Mouse (Mus musculus) heart, postnatal 0 days (tissue): Measurements from ENCODE around the gene Dqx1.

Source experiments
- CTCF ChIP-seq: IDR thresholded peaks from 2 replicates; pipeline ENCODE4 v1.5.1; 2016; ENCODE audit warnings: antibody characterized with exemption, control low read depth, low read depth
- EP300 ChIP-seq: IDR thresholded peaks from 2 replicates; pipeline ENCODE4 v1.6.1; 2016; ENCODE audit warnings: antibody characterized with exemption, low read depth

- TF ChIP-seq CTCF (no peak), EP300 (no peak)
These were observed 20.1 kb downstream of the Dqx1 start, which contains the start of gene Pcgf1 for GRCm38 (mm10) chr6:83077630-83078323.
